Mouse (Mus musculus) hindbrain, embryonic 11.5 days (tissue): ENCODE data around the gene Gm10320. TPM values are rescaled to one million over a fixed set of nuclear protein-coding genes. Genes with fewer than 3 reads are reported as not detected.

Experiments
- ATAC-seq: fragments of 200-750 bp; cut with Nextera tagmentation; 2 replicates; pipeline ENCODE4 v1.8.0; 2017; ENCODE audit warnings: mild to moderate bottlenecking, moderate TSS enrichment, moderate library complexity; ENCODE audit not compliant: low FRiP score
- DNase-seq: peaks from one replicate; pipeline ENCODE4 v3.0.0-alpha.2; 2015; ENCODE audit warnings: low spot score
- H3K27ac ChIP-seq: fragments of 300-500 bp; sonication (generic); 2 replicates; pipeline ENCODE4 v1.5.1; 2014; ENCODE audit warnings: mild to moderate bottlenecking, low read depth, low read length
- H3K27me3 ChIP-seq: fragments of 300-500 bp; sonication (generic); 2 replicates; pipeline ENCODE4 v1.6.1; 2014; ENCODE audit warnings: mild to moderate bottlenecking, low read length, moderate library complexity, mixed read lengths; ENCODE audit not compliant: control insufficient read depth, insufficient read depth
- H3K36me3 ChIP-seq: fragments of 300-500 bp; sonication (generic); 2 replicates; pipeline ENCODE4 v1.6.1; 2014; ENCODE audit warnings: mild to moderate bottlenecking, low read length, moderate library complexity, mixed read lengths; ENCODE audit not compliant: control insufficient read depth, insufficient read depth
- H3K4me1 ChIP-seq: fragments of 300-500 bp; sonication (generic); replicated peaks from 2 replicates; pipeline ENCODE4 v1.6.1; 2014; ENCODE audit warnings: low read length, mixed read lengths; ENCODE audit not compliant: control insufficient read depth, insufficient read depth
- H3K4me2 ChIP-seq: fragments of 300-500 bp; sonication (generic); replicated peaks from 2 replicates; pipeline ENCODE4 v1.6.1; 2014; ENCODE audit warnings: mild to moderate bottlenecking, low read depth, low read length
- H3K4me3 ChIP-seq: fragments of 300-500 bp; sonication (generic); 2 replicates; pipeline ENCODE4 v1.5.1; 2014; ENCODE audit warnings: low read depth, low read length
- H3K9ac ChIP-seq: fragments of 300-500 bp; sonication (generic); 2 replicates; pipeline ENCODE4 v1.6.1; 2014; ENCODE audit warnings: low read depth, low read length
- H3K9me3 ChIP-seq: fragments of 300-500 bp; sonication (generic); 2 replicates; pipeline ENCODE4 v1.6.1; 2016; ENCODE audit warnings: low read length; ENCODE audit not compliant: control insufficient read depth
- WGBS: fragments of 180-500 bp; shearing (Covaris S2); extraction: QIAGEN DNeasy Blood & Tissue Kit; methylation state at CpG from one replicate; pipeline ENCODE4 v1.1.7; 2014; 5-methylcytosine and 5-hydroxymethylcytosine counted together
- polyA plus RNA-seq: library from polyadenylated mRNA; unstranded; fragments of >200 nt; fragmentation: Nextera tagmentation; extraction: Ambion mirVana; gene quantifications from 2 replicates; pipeline ENCODE4 v1.2.1, GENCODE M21; 2014

Gene Gm10320
- polyA plus RNA-seq, 1 experiment from 2014 or later: 0.94 TPM

GRCm38 (mm10) chr13:98501321-98501720, 9.5 kb upstream of the Gm10320 start:
- ATAC-seq (no peak), DNase-seq (peak; percentile 46)
- Histone ChIP-seq H3K36me3 (no peaks in the 10 kb centered on the region), H3K4me2 (no peak overlapping the region), H3K4me3 (no peak overlapping the region), H3K4me1 (peaks cover 14% of the 10 kb centered on the region), H3K27ac (no peak overlapping the region), H3K9ac (no peak overlapping the region), H3K9me3 (no peaks in the 10 kb centered on the region), H3K27me3 (peaks cover 83% of the 10 kb centered on the region)
- WGBS: 5% methylated on average over 6 of the region's 6 CpGs

- Histone ChIP-seq H3K27me3 (peaks cover 76% of the 10 kb centered on the region), H3K4me2 (no peak overlapping the region), H3K4me1 (peaks cover 14% of the 10 kb centered on the region), H3K9me3 (no peaks in the 10 kb centered on the region), H3K9ac (no peak overlapping the region), H3K4me3 (no peak overlapping the region), H3K36me3 (no peaks in the 10 kb centered on the region), H3K27ac (no peak overlapping the region)
- ATAC-seq (no peak), DNase-seq (no peak)
- WGBS: 22% methylated on average over 13 of the region's 13 CpGs
Measured at GRCm38 (mm10) chr13:98500471-98501125, 8.8 kb upstream of the Gm10320 start.

DNA sequence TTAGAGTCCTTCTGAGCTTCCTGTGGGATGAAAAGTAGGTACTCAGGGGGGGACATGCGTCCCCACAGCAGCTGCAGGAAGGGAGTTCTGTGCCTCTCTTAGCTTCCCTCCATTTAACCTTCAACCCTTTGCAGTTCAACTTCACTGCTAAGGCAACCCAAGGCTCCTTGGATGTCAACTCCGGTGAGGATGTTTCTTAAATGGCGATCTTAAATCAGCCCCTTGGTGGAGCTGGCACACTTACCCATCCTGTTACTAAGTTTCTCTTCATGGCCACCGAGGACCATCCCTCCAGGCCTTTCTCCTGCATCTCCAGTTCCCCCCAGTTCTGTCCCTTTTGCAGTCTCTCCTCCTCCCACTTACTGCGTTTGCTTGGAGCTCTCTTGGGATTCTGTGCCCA, 6.8 kb upstream of the Gm10320 start:
- Histone ChIP-seq H3K4me2 (no peak overlapping the region), H3K27ac (no peak overlapping the region), H3K9ac (no peak overlapping the region), H3K4me1 (peaks cover 4% of the 10 kb centered on the region; the same call in 1 of the 2 replicates), H3K9me3 (no peaks in the 10 kb centered on the region), H3K4me3 (no peak overlapping the region), H3K36me3 (no peaks in the 10 kb centered on the region), H3K27me3 (peaks cover 58% of the 10 kb centered on the region)
- 53% methylated on average over 5 of the region's 5 CpGs for WGBS
- no peak for ATAC-seq
- DNase-seq: no peak

GRCm38 (mm10) chr13:98498080-98498479, 6.3 kb upstream of the Gm10320 start:
- Histone ChIP-seq H3K36me3 (no peaks in the 10 kb centered on the region), H3K9me3 (no peaks in the 10 kb centered on the region), H3K4me1 (peaks cover 4% of the 10 kb centered on the region; the same call in 1 of the 2 replicates), H3K9ac (no peak overlapping the region), H3K4me3 (no peak overlapping the region), H3K27ac (no peak overlapping the region), H3K4me2 (no peak overlapping the region), H3K27me3 (peaks cover 54% of the 10 kb centered on the region)
- no peak for ATAC-seq
- DNase-seq: no peak
- 72% methylated on average over 11 of the region's 11 CpGs for WGBS

GRCm38 (mm10) chr13:98496917-98497870, 5.4 kb upstream of the Gm10320 start:
- peak; percentile 57 for DNase-seq
- H3K27me3 ChIP-seq: peaks cover 47% of the 10 kb centered on the region
- WGBS: 18% methylated on average over 16 of the region's 16 CpGs
- H3K4me1 ChIP-seq: no peaks in the 10 kb centered on the region
- H3K4me2 ChIP-seq: no peak overlapping the region; the same call in 1 of the 2 replicates
- no peak overlapping the region for H3K4me3 ChIP-seq
- peak; percentile 30; the same call in 1 of the 2 replicates for ATAC-seq
- H3K9ac ChIP-seq: no peak overlapping the region
- no peaks in the 10 kb centered on the region for H3K36me3 ChIP-seq
- H3K9me3 ChIP-seq: no peaks in the 10 kb centered on the region
- no peak overlapping the region for H3K27ac ChIP-seq

GRCm38 (mm10) chr13:98494492-98495064, 2.8 kb upstream of the Gm10320 start:
- Histone ChIP-seq H3K36me3 (no peaks in the 10 kb centered on the region), H3K9ac (no peak overlapping the region), H3K27ac (no peak overlapping the region), H3K9me3 (no peaks in the 10 kb centered on the region), H3K4me2 (no peak overlapping the region), H3K4me1 (no peaks in the 10 kb centered on the region), H3K4me3 (no peak overlapping the region), H3K27me3 (peaks cover 21% of the 10 kb centered on the region)
- no peak for ATAC-seq
- WGBS: 64% methylated on average over 7 of the region's 8 CpGs
- peak; percentile 34 for DNase-seq

DNA sequence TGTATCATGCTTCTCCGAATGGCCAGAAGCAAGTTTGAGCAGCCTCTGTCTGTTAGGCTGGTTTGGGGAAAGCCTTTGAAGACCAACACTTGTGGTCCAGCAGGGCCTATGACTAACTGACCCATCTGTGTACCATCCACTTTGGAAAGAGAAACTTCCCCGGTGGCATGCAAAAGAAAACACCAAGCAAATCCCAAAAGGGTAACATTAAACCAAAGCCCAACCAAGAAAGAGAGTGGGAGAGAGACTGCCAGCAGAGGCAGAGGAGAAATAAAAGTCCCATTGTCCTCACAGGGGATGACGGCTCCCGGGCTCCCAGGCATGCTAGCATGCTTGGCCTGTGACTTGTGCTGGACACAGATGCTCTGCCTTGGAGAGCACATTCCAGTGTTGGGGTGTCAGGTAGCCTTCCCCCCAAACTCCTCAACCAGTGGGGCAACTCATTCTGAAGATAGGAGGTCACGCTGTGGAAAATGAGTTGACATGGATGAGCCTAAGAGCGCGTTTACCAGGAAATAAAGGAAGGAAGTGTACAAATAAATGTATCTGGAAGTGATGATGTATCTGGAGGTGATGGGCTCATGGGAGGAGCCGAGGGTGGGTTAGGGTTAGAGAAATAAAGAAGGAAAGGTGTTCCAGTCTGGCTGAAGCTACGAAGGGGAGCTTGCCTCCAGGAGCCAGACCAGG, 911 bp upstream of the Gm10320 start:
- ATAC-seq (no peak), DNase-seq (peak; percentile 23)
- H3K36me3 ChIP-seq: no peaks in the 10 kb centered on the region
- H3K4me1 ChIP-seq: no peaks in the 10 kb centered on the region
- no peak overlapping the region for H3K27ac ChIP-seq
- H3K9ac ChIP-seq: no peak overlapping the region
- no peak overlapping the region for H3K4me3 ChIP-seq
- no peaks in the 10 kb centered on the region for H3K9me3 ChIP-seq
- H3K4me2 ChIP-seq: no peak overlapping the region
- 52% methylated on average over 9 of the region's 9 CpGs for WGBS
- H3K27me3 ChIP-seq: peaks cover 4% of the 10 kb centered on the region

GRCm38 (mm10) chr13:98486726-98487125, 5.1 kb downstream of the Gm10320 start:
- Histone ChIP-seq H3K4me3 (no peak overlapping the region), H3K27me3 (no peaks in the 10 kb centered on the region), H3K4me1 (no peaks in the 10 kb centered on the region), H3K9me3 (no peaks in the 10 kb centered on the region), H3K4me2 (no peak overlapping the region), H3K9ac (no peak overlapping the region), H3K27ac (no peak overlapping the region), H3K36me3 (no peaks in the 10 kb centered on the region)
- no peak for ATAC-seq
- WGBS: 91% methylated on average over 6 of the region's 6 CpGs
- DNase-seq: no peak
